Mouse (Mus musculus) C2C12 (cell line): Measurements from ENCODE around the gene Wfdc12.

Source experiments
- CEBPB ChIP-seq: IDR thresholded peaks from one replicate; pipeline ENCODE4 v1.6.1; 2011; ENCODE audit warnings: low read depth, mild to moderate bottlenecking, control low read depth, moderate library complexity
- CTCF ChIP-seq: IDR thresholded peaks from one replicate; pipeline ENCODE4 v1.5.1; 2011; ENCODE audit not compliant: control insufficient read depth, insufficient read depth, insufficient read length
- FOSL1 ChIP-seq: IDR thresholded peaks from one replicate; pipeline ENCODE4 v1.8.0; 2011; ENCODE audit warnings: mild to moderate bottlenecking, low read length; ENCODE audit not compliant: poor library complexity, insufficient read depth, severe bottlenecking
- MAX ChIP-seq: IDR thresholded peaks from one replicate; pipeline ENCODE4 v1.6.1; 2011; ENCODE audit warnings: mild to moderate bottlenecking, control low read depth
- MYOD1 ChIP-seq: IDR thresholded peaks from one replicate; pipeline ENCODE4 v1.6.1; 2011; ENCODE audit warnings: low read depth; ENCODE audit not compliant: control insufficient read depth, insufficient read length
- USF1 ChIP-seq: IDR thresholded peaks from one replicate; pipeline ENCODE4 v1.6.1; 2011; ENCODE audit warnings: low read depth, mild to moderate bottlenecking, control low read depth, moderate library complexity

GRCm38 (mm10) chr2:164175850-164176249 is 14.6 kb downstream of the Wfdc12 start:
- TF ChIP-seq CTCF (no peak), MAX (no peak), FOSL1 (no peak), CEBPB (no peak), MYOD1 (no peak), USF1 (no peak)
